Mouse (Mus musculus) myocyte (in vitro differentiated cells): ENCODE results near the gene Tll2.

Experiments used
- MAX ChIP-seq: IDR thresholded peaks from one replicate; pipeline ENCODE4 v1.6.1; 2011; ENCODE audit warnings: low read depth, mild to moderate bottlenecking, control low read depth
- MYOD1 ChIP-seq, 3 experiments: IDR thresholded peaks; one replicate each; pipeline ENCODE4 v1.6.1; 2011; ENCODE audit warnings: control low read depth in 2 of 3, low read depth in 2 of 3, mild to moderate bottlenecking in 2 of 3, moderate library complexity in 1 of 3; ENCODE audit not compliant: insufficient read length in 2 of 3, control insufficient read depth in 1 of 3
- POLR2A ChIP-seq: IDR thresholded peaks from one replicate; pipeline ENCODE4 v1.6.1; 2011; ENCODE audit warnings: low read depth, mild to moderate bottlenecking, control low read depth, moderate library complexity; ENCODE audit not compliant: insufficient read length
- USF1 ChIP-seq: IDR thresholded peaks from one replicate; pipeline ENCODE4 v1.6.1; 2011; ENCODE audit warnings: low read depth, mild to moderate bottlenecking, control low read depth, moderate library complexity

- TF ChIP-seq POLR2A (no peak), USF1 (no peak), MAX (no peak), MYOD1 (IDR thresholded peaks at IDR 0.05; ENCODE audit: control insufficient read depth in 1 of 3, insufficient read length in 2 of 3, low read depth in 2 of 3) (no peak)
Observed at GRCm38 (mm10) chr19:41164447-41165095, 42.1 kb downstream of the Tll2 start.
